Mouse (Mus musculus): ENCODE measurements around the gene Tk2. TPM values are rescaled to one million over a fixed set of nuclear protein-coding genes. Genes with fewer than 3 reads are reported as not detected.

The Tk2 gene
- polyA plus RNA-seq, 1 experiment, result 5.6 TPM

GRCm38 (mm10) chr8:104242038-104242644 lies 6.2 kb downstream of the Tk2 start:
- Histone ChIP-seq H3K4me1 (ENCODE audit: control insufficient read depth, insufficient read depth, insufficient read length, low read length) (no peaks in the 10 kb centered on the region), H3K27ac (ENCODE audit: insufficient read depth, low read depth, low read length) (no peak overlapping the region), H3K36me3 (ENCODE audit: control insufficient read depth, insufficient read depth, low read length) (peaks cover 7% of the 10 kb centered on the region; the same call in 1 of the 2 replicates), H3K4me3 (ENCODE audit: low read depth, low read length) (no peak overlapping the region), H3K27me3 (ENCODE audit: control insufficient read depth, insufficient read depth, low read length) (peaks cover 24% of the 10 kb centered on the region)
- no peak for TF ChIP-seq POLR2A (IDR thresholded peaks at IDR 0.05; ENCODE audit: low read depth, low read length)
- TF ChIP-seq CTCF (IDR thresholded peaks at IDR 0.05; ENCODE audit: extremely low read depth, insufficient read length, insufficient replicate concordance, low read depth, low read length), result no peak
- WGBS, result 33% methylated on average over 12 of the region's 12 CpGs

DNA sequence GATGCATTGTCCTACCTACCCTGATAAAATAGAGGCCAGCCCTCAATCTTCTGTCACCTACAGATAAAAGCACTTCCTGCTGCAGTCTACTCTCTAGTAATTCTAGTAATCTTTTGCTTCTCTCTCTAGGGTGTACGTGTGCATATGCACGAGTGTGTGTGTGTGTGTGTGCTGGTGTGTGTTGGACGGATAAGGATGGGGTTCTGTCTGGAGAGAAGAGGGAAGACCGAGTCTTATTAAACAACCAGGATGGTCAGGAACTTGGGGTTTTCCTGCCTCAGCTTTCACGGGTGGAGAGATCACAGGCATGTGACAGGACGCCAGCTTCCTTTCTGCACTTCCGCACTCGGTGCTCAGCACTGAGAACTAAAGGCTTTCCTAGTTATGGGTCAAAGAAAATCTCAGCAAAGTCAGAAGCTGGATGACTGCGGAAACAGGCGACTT lies 8.9 kb downstream of the Tk2 start:
- Histone ChIP-seq H3K27ac (ENCODE audit: insufficient read depth, low read depth, low read length) (no peak overlapping the region), H3K4me3 (ENCODE audit: low read depth, low read length) (no peak overlapping the region), H3K36me3 (ENCODE audit: control insufficient read depth, insufficient read depth, low read length) (peaks cover 9% of the 10 kb centered on the region; the same call in 1 of the 2 replicates), H3K4me1 (ENCODE audit: control insufficient read depth, insufficient read depth, insufficient read length, low read length) (no peaks in the 10 kb centered on the region), H3K27me3 (ENCODE audit: control insufficient read depth, insufficient read depth, low read length) (peaks cover 22% of the 10 kb centered on the region)
- WGBS, result 76% methylated on average over 10 of the region's 10 CpGs
- TF ChIP-seq POLR2A (IDR thresholded peaks at IDR 0.05; ENCODE audit: low read depth, low read length) (no peak), CTCF (IDR thresholded peaks at IDR 0.05; ENCODE audit: extremely low read depth, insufficient read length, insufficient replicate concordance, low read depth, low read length) (no peak)

DNA sequence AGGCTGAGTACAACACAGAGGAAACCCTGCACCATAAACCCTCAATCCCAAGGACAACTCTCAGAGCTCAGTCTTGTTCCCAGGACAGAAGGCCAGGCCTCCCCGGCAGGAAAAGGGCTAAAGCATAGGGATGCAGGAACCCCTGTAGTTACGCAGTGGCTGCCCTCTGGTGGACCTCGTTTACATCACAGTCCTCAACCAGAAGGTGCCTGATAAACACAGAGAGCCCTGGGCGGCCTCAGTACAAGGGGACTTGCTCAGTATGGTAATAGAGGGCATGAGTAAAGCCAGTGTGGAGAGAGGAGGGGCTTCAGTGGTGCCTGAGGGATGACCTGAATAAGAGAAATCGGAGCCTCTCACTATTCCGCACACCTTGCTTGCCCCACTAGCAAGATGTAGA lies 13.8 kb downstream of the Tk2 start:
- Histone ChIP-seq H3K4me3 (ENCODE audit: low read depth, low read length) (no peak overlapping the region), H3K36me3 (ENCODE audit: control insufficient read depth, insufficient read depth, low read length) (peaks cover 9% of the 10 kb centered on the region; the same call in 1 of the 2 replicates), H3K4me1 (ENCODE audit: control insufficient read depth, insufficient read depth, insufficient read length, low read length) (no peaks in the 10 kb centered on the region), H3K27me3 (ENCODE audit: control insufficient read depth, insufficient read depth, low read length) (peaks cover 10% of the 10 kb centered on the region; the same call in 1 of the 2 replicates), H3K27ac (ENCODE audit: insufficient read depth, low read depth, low read length) (no peak overlapping the region)
- TF ChIP-seq POLR2A (IDR thresholded peaks at IDR 0.05; ENCODE audit: low read depth, low read length), result no peak
- no peak for TF ChIP-seq CTCF (IDR thresholded peaks at IDR 0.05; ENCODE audit: extremely low read depth, insufficient read length, insufficient replicate concordance, low read depth, low read length)
- WGBS, result 82% methylated on average over 6 of the region's 6 CpGs

GRCm38 (mm10) chr8:104232919-104233318 lies 15.4 kb downstream of the Tk2 start:
- no peak for TF ChIP-seq POLR2A (IDR thresholded peaks at IDR 0.05; ENCODE audit: low read depth, low read length)
- TF ChIP-seq CTCF (IDR thresholded peaks at IDR 0.05; ENCODE audit: extremely low read depth, insufficient read length, insufficient replicate concordance, low read depth, low read length), result no peak
- Histone ChIP-seq H3K4me1 (ENCODE audit: control insufficient read depth, insufficient read depth, insufficient read length, low read length) (no peaks in the 10 kb centered on the region), H3K36me3 (ENCODE audit: control insufficient read depth, insufficient read depth, low read length) (peaks cover 12% of the 10 kb centered on the region; the same call in 1 of the 2 replicates), H3K27ac (ENCODE audit: insufficient read depth, low read depth, low read length) (no peak overlapping the region), H3K27me3 (ENCODE audit: control insufficient read depth, insufficient read depth, low read length) (peaks cover 9% of the 10 kb centered on the region; the same call in 1 of the 2 replicates), H3K4me3 (ENCODE audit: low read depth, low read length) (no peak overlapping the region)
- WGBS, result 90% methylated on average over 5 of the region's 5 CpGs

GRCm38 (mm10) chr8:104232039-104232438 lies 16.3 kb downstream of the Tk2 start:
- H3K4me1 ChIP-seq (ENCODE audit: control insufficient read depth, insufficient read depth, insufficient read length, low read length), result no peaks in the 10 kb centered on the region
- peaks cover 14% of the 10 kb centered on the region; the same call in 1 of the 2 replicates for H3K36me3 ChIP-seq (ENCODE audit: control insufficient read depth, insufficient read depth, low read length)
- peaks cover 3% of the 10 kb centered on the region; the same call in 1 of the 2 replicates for H3K27me3 ChIP-seq (ENCODE audit: control insufficient read depth, insufficient read depth, low read length)
- H3K27ac ChIP-seq (ENCODE audit: insufficient read depth, low read depth, low read length), result no peak overlapping the region
- H3K4me3 ChIP-seq (ENCODE audit: low read depth, low read length), result no peak overlapping the region
- WGBS, result 98% methylated on average over 4 of the region's 4 CpGs
- no peak for TF ChIP-seq POLR2A (IDR thresholded peaks at IDR 0.05; ENCODE audit: low read depth, low read length)
- no peak for TF ChIP-seq CTCF (IDR thresholded peaks at IDR 0.05; ENCODE audit: extremely low read depth, insufficient read length, insufficient replicate concordance, low read depth, low read length)

- peaks cover 16% of the 10 kb centered on the region for H3K36me3 ChIP-seq (ENCODE audit: control insufficient read depth, insufficient read depth, low read length)
- H3K27ac ChIP-seq (ENCODE audit: insufficient read depth, low read depth, low read length), result no peak overlapping the region
- H3K4me3 ChIP-seq (ENCODE audit: low read depth, low read length), result no peak overlapping the region
- 87% methylated on average over 9 of the region's 9 CpGs for WGBS
- H3K4me1 ChIP-seq (ENCODE audit: control insufficient read depth, insufficient read depth, insufficient read length, low read length), result no peaks in the 10 kb centered on the region
- H3K27me3 ChIP-seq (ENCODE audit: control insufficient read depth, insufficient read depth, low read length), result peaks cover 3% of the 10 kb centered on the region
- TF ChIP-seq POLR2A (IDR thresholded peaks at IDR 0.05; ENCODE audit: low read depth, low read length) (no peak), CTCF (IDR thresholded peaks at IDR 0.05; ENCODE audit: extremely low read depth, insufficient read length, insufficient replicate concordance, low read depth, low read length) (no peak)
Measured at GRCm38 (mm10) chr8:104230377-104230776, 18.0 kb downstream of the Tk2 start.

DNA sequence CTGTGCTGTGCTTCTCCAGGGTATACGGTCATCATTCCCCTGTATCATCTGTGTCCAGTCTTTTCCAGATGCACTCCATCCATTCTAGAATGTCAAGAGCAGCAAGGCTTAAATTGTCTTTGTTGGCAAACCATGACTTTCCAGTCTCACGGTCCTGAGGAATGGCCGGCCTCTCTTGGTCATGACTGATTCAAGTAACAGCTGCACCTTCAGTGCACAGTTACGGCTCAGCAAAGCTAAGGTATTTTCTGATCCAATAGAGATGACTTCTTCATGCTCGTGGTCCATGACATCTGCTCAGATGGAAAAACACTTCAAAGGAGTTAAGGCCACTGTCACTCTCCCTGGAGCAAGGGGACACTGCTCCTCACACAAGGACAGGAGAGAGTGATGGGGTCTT lies 21.3 kb downstream of the Tk2 start:
- Histone ChIP-seq H3K36me3 (ENCODE audit: control insufficient read depth, insufficient read depth, low read length) (peaks cover 16% of the 10 kb centered on the region), H3K4me1 (ENCODE audit: control insufficient read depth, insufficient read depth, insufficient read length, low read length) (no peaks in the 10 kb centered on the region), H3K4me3 (ENCODE audit: low read depth, low read length) (no peak overlapping the region), H3K27me3 (ENCODE audit: control insufficient read depth, insufficient read depth, low read length) (no peaks in the 10 kb centered on the region; the same call in none of the 2 replicates), H3K27ac (ENCODE audit: insufficient read depth, low read depth, low read length) (no peak overlapping the region)
- 94% methylated on average over 5 of the region's 5 CpGs for WGBS
- TF ChIP-seq POLR2A (IDR thresholded peaks at IDR 0.05; ENCODE audit: low read depth, low read length) (no peak), CTCF (IDR thresholded peaks at IDR 0.05; ENCODE audit: extremely low read depth, insufficient read length, insufficient replicate concordance, low read depth, low read length) (no peak)
